Mouse (Mus musculus) ES-E14 (cell line): ENCODE data around the gene Iqcn. TPM values are rescaled to one million over a fixed set of nuclear protein-coding genes. Genes with fewer than 3 reads are reported as not detected.
A peak's percentile ranks its signal among the peaks of the same experiment; 100 is the strongest.

Experiments
- DNase-seq: peaks from one replicate; pipeline ENCODE4 v3.0.0-alpha.2; 2013; ENCODE audit warnings: low read depth, low spot score
- H3K27ac ChIP-seq: 2 replicates; pipeline ENCODE4 v1.5.1; 2012; ENCODE audit warnings: low read depth, mild to moderate bottlenecking, low read length, moderate library complexity, mixed read lengths; ENCODE audit not compliant: poor library complexity, insufficient read depth, severe bottlenecking
- H3K36me3 ChIP-seq: 2 replicates; pipeline ENCODE4 v1.6.1; 2012; ENCODE audit warnings: mild to moderate bottlenecking, low read length, moderate library complexity, mixed read lengths; ENCODE audit not compliant: control insufficient read depth, poor library complexity, insufficient read depth, severe bottlenecking
- H3K4me1 ChIP-seq, 2 experiments: fragments of 150-350 bp in 1 of 2; sonication (generic) in 1 of 2; 2 replicates each; pipeline ENCODE4 v1.6.1; 2012; ENCODE audit warnings: low read length in 2 of 2, mild to moderate bottlenecking in 1 of 2, mixed read lengths in 1 of 2; ENCODE audit not compliant: control insufficient read depth in 2 of 2, insufficient read depth in 2 of 2, poor library complexity in 1 of 2
- H3K4me3 ChIP-seq, 2 experiments: fragments of 150-350 bp in 1 of 2; sonication (generic) in 1 of 2; 2 replicates each; pipeline ENCODE4 v1.5.1; 2012; ENCODE audit warnings: low read length in 2 of 2, low read depth in 1 of 2, mild to moderate bottlenecking in 1 of 2, mixed read lengths in 1 of 2; ENCODE audit not compliant: insufficient read depth in 1 of 2, poor library complexity in 1 of 2, severe bottlenecking in 1 of 2
- H3K9ac ChIP-seq: 2 replicates; pipeline ENCODE4 v1.6.1; 2012; ENCODE audit warnings: low read depth, mild to moderate bottlenecking, low read length, mixed read lengths; ENCODE audit not compliant: poor library complexity, insufficient read depth, severe bottlenecking
- H3K9me3 ChIP-seq: fragments of 150-350 bp; sonication (generic); 2 replicates; pipeline ENCODE4 v1.6.1; 2012; ENCODE audit warnings: low read depth, mild to moderate bottlenecking, low read length; ENCODE audit not compliant: control insufficient read depth, insufficient read depth
- CHD2 ChIP-seq: IDR thresholded peaks from 2 replicates; pipeline ENCODE4 v1.6.1; 2014; ENCODE audit warnings: mild to moderate bottlenecking, low read depth, low read length, inconsistent platforms
- HCFC1 ChIP-seq: IDR thresholded peaks from 2 replicates; pipeline ENCODE4 v1.6.1; 2012; ENCODE audit warnings: low read length, inconsistent platforms, borderline replicate concordance; ENCODE audit not compliant: insufficient read depth
- MAFK ChIP-seq: IDR thresholded peaks from 2 replicates; pipeline ENCODE4 v1.6.1; 2014; ENCODE audit warnings: mild to moderate bottlenecking, low read depth, low read length, inconsistent platforms; ENCODE audit not compliant: insufficient read depth
- ZC3H11A ChIP-seq: IDR thresholded peaks from 2 replicates; pipeline ENCODE4 v1.6.1; 2012; ENCODE audit warnings: low read depth, mild to moderate bottlenecking, inconsistent platforms, low read length, borderline replicate concordance
- ZNF384 ChIP-seq: IDR thresholded peaks from 2 replicates; pipeline ENCODE4 v1.6.1; 2012; ENCODE audit warnings: low read depth, low read length, inconsistent platforms
- in situ Hi-C, 2 experiments: fragments of 600-800 bp; cut with MboI; formaldehyde crosslinking; loops; one replicate each; pipeline ENCODE4 v1.15.1; 2025; ENCODE audit warnings: low sequenced_read_pairs in 2 of 2, inconsistent platforms in 1 of 2; ENCODE audit not compliant: unreplicated experiment in 2 of 2
- total RNA-seq: library from RNA; depleted of rRNA; stranded (reverse); fragments of 300-350 nt; gene quantifications from 2 replicates; pipeline ENCODE4 v1.2.3, GENCODE M21; 2012

Iqcn gene
- total RNA-seq, 1 experiment, result 0.09 TPM

GRCm38 (mm10) chr8:70699834-70700554 lies 3.3 kb upstream of the Iqcn start:
- H3K4me3 ChIP-seq, result peak overlapping the region; percentile 81 to 89
- peak overlapping the region; percentile 97 for H3K9ac ChIP-seq
- in situ Hi-C loops, result no loop called here
- no peaks in the 10 kb centered on the region for H3K9me3 ChIP-seq
- TF ChIP-seq ZNF384 (peak; percentile 51; the same call in 1 of the 2 replicates), HCFC1 (no peak)
- H3K27ac ChIP-seq, result peak overlapping the region; percentile 75
- H3K4me1 ChIP-seq, result peaks cover 3 to 16% of the 10 kb centered on the region in 2 experiments; a peak in 3 of 4 replicates
- H3K36me3 ChIP-seq, result no peaks in the 10 kb centered on the region
- DNase-seq, result no peak

GRCm38 (mm10) chr8:70700555-70700922 lies 2.7 kb upstream of the Iqcn start:
- in situ Hi-C loops, result no loop called here
- H3K36me3 ChIP-seq, result no peaks in the 10 kb centered on the region
- H3K4me3 ChIP-seq, result peak overlapping the region; percentile 81 to 89
- peak overlapping the region; percentile 97 for H3K9ac ChIP-seq
- H3K9me3 ChIP-seq, result no peaks in the 10 kb centered on the region
- peak; percentile 79 for DNase-seq
- no peak for TF ChIP-seq ZC3H11A
- 0 out of 2 replicates have a peak, but pooled peaks have one; percentile 17 for TF ChIP-seq HCFC1
- H3K4me1 ChIP-seq, result peaks cover 3 to 16% of the 10 kb centered on the region in 2 experiments; a peak in 3 of 4 replicates
- H3K27ac ChIP-seq, result no peak overlapping the region; the same call in 1 of the 2 replicates

GRCm38 (mm10) chr8:70701048-70701981 lies 1.9 kb upstream of the Iqcn start:
- H3K4me1 ChIP-seq, result peaks cover 3 to 13% of the 10 kb centered on the region in 2 experiments; a peak in 3 of 4 replicates
- TF ChIP-seq ZNF384, result no peak
- no peak for TF ChIP-seq MAFK
- TF ChIP-seq CHD2, result no peak
- no peak for DNase-seq

GRCm38 (mm10) chr8:70701982-70702841 lies 1.0 kb upstream of the Iqcn start:
- DNase-seq, result no peak
- Histone ChIP-seq H3K9me3 (no peaks in the 10 kb centered on the region), H3K27ac (no peak overlapping the region), H3K36me3 (no peaks in the 10 kb centered on the region), H3K4me1 (peaks cover 3 to 10% of the 10 kb centered on the region in 2 experiments; a peak in 3 of 4 replicates), H3K4me3 (no peak overlapping the region), H3K9ac (no peak overlapping the region)
- in situ Hi-C loops, result no loop called here
- no peak for TF ChIP-seq HCFC1
- TF ChIP-seq MAFK, result no peak
- no peak for TF ChIP-seq CHD2
- no peak for TF ChIP-seq ZNF384
- no peak for TF ChIP-seq ZC3H11A

More at GRCm38 (mm10) chr8:70701048-70701981, 1.9 kb upstream of the Iqcn start:
- H3K9ac ChIP-seq, result peak overlapping the region; percentile 97; the same call in 1 of the 2 replicates
- H3K36me3 ChIP-seq, result no peaks in the 10 kb centered on the region
- H3K9me3 ChIP-seq, result no peaks in the 10 kb centered on the region
- in situ Hi-C loops, result no loop called here
- peak overlapping the region; percentile 81 to 89 for H3K4me3 ChIP-seq
- no peak overlapping the region for H3K27ac ChIP-seq
